Mouse (Mus musculus): Measurements from ENCODE around the gene Flcn. TPM values are rescaled to one million over a fixed set of nuclear protein-coding genes. Genes with fewer than 3 reads are reported as not detected.

Gene Flcn
- polyA plus RNA-seq, 1 experiment from 2014 or later = 51.2 TPM

DNA sequence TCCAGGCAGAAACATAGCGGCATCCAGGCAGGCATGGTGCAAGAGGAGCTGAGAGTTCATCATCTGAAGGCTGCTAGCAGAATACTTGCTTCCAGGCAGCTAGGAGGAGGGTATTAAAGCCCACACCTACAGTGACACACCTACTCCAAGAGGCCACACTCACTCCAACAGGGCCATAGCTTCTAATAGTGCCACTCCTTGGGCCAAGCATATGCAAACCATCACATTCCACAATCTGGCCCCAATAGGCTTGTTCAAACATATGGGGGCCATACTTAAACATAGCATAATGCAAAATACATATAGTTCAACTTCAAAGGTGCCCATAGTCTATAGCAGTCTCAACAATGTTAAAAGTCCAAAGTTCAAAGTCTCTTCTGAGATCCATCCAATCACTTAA lies 20.5 kb downstream of the Flcn start:
- no peak overlapping the region for H3K9ac ChIP-seq (replicated peaks; ENCODE audit: low read depth, low read length)
- no peak overlapping the region for H3K27ac ChIP-seq (ENCODE audit: low read length)
- ATAC-seq = no peak
- peaks cover 6% of the 10 kb centered on the region; the same call in 1 of the 2 replicates for H3K4me1 ChIP-seq (replicated peaks; ENCODE audit: control insufficient read depth, insufficient read depth, low read length)
- WGBS = 96% methylated on average over 1 of the region's 1 CpGs
- no peak overlapping the region for H3K4me2 ChIP-seq (ENCODE audit: low read length)
- no peaks in the 10 kb centered on the region for H3K9me3 ChIP-seq (ENCODE audit: control insufficient read depth, low read length)
- H3K36me3 ChIP-seq (ENCODE audit: control insufficient read depth, insufficient read depth) = peaks cover 21% of the 10 kb centered on the region
- no peak overlapping the region for H3K4me3 ChIP-seq (replicated peaks; ENCODE audit: low read length)
- H3K27me3 ChIP-seq (replicated peaks; ENCODE audit: control insufficient read depth, insufficient read depth, low read length) = no peaks in the 10 kb centered on the region

GRCm38 (mm10) chr11:59787199-59787781 lies 22.5 kb downstream of the Flcn start, which contains the start of gene Pld6:
Gene Pld6, minus strand, starts transcription at chr11:59787645.
- H3K9ac ChIP-seq (replicated peaks; ENCODE audit: low read depth, low read length) = peak within 1 kb of the TSS; percentile 28
- under 1% methylated on average over 51 of the region's 51 CpGs for WGBS
- ATAC-seq = peak; percentile 82
- H3K4me3 ChIP-seq (replicated peaks; ENCODE audit: low read length) = peak within 1 kb of the TSS; percentile 43
- H3K36me3 ChIP-seq (ENCODE audit: control insufficient read depth, insufficient read depth) = peaks cover 8% of the 10 kb centered on the region
- H3K27ac ChIP-seq (ENCODE audit: low read length) = no peak within 1 kb of the TSS
- peaks cover 6% of the 10 kb centered on the region; the same call in 1 of the 2 replicates for H3K4me1 ChIP-seq (replicated peaks; ENCODE audit: control insufficient read depth, insufficient read depth, low read length)
- no peaks in the 10 kb centered on the region for H3K27me3 ChIP-seq (replicated peaks; ENCODE audit: control insufficient read depth, insufficient read depth, low read length)
- H3K9me3 ChIP-seq (ENCODE audit: control insufficient read depth, low read length) = no peaks in the 10 kb centered on the region
- peak within 1 kb of the TSS; percentile 52 for H3K4me2 ChIP-seq (ENCODE audit: low read length)

- ATAC-seq = peak; percentile 11; the same call in 1 of the 2 replicates
- Histone ChIP-seq H3K4me3 (replicated peaks; ENCODE audit: low read length) (peak overlapping the region; percentile 43), H3K9me3 (ENCODE audit: control insufficient read depth, low read length) (no peaks in the 10 kb centered on the region), H3K27me3 (replicated peaks; ENCODE audit: control insufficient read depth, insufficient read depth, low read length) (no peaks in the 10 kb centered on the region), H3K27ac (ENCODE audit: low read length) (no peak overlapping the region), H3K4me1 (replicated peaks; ENCODE audit: control insufficient read depth, insufficient read depth, low read length) (peaks cover 6% of the 10 kb centered on the region; the same call in 1 of the 2 replicates), H3K9ac (replicated peaks; ENCODE audit: low read depth, low read length) (peak overlapping the region; percentile 28), H3K36me3 (ENCODE audit: control insufficient read depth, insufficient read depth) (peaks cover 1% of the 10 kb centered on the region; the same call in 1 of the 2 replicates), H3K4me2 (ENCODE audit: low read length) (peak overlapping the region; percentile 52)
- WGBS = 55% methylated on average over 15 of the region's 15 CpGs
These were observed 23.2 kb downstream of the Flcn start for GRCm38 (mm10) chr11:59786444-59787198.

DNA sequence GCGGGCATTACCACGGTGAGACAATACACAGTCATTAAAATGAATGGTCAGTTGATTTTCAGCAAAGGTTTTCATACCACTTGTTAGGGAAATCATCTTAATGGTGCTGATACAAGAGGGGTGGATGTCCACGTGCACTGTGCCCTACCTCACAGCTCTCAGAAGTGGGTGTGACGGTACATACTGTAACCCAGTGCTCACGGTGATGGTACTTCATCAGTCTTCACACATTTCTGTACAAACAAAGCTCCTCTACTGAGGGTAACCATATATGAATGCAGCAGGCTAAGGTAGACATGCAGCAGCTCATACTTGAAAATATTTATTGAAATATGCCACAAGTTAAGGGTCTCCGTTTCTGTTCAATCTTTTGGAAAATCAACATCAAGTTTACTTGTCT lies 26.2 kb downstream of the Flcn start:
- Histone ChIP-seq H3K4me3 (replicated peaks; ENCODE audit: low read length) (no peak overlapping the region), H3K9ac (replicated peaks; ENCODE audit: low read depth, low read length) (no peak overlapping the region), H3K27me3 (replicated peaks; ENCODE audit: control insufficient read depth, insufficient read depth, low read length) (no peaks in the 10 kb centered on the region), H3K9me3 (ENCODE audit: control insufficient read depth, low read length) (no peaks in the 10 kb centered on the region), H3K4me1 (replicated peaks; ENCODE audit: control insufficient read depth, insufficient read depth, low read length) (peaks cover 6% of the 10 kb centered on the region; the same call in 1 of the 2 replicates), H3K27ac (ENCODE audit: low read length) (no peak overlapping the region), H3K4me2 (ENCODE audit: low read length) (no peak overlapping the region), H3K36me3 (ENCODE audit: control insufficient read depth, insufficient read depth) (peaks cover 5% of the 10 kb centered on the region; the same call in 1 of the 2 replicates)
- WGBS = 89% methylated on average over 6 of the region's 6 CpGs
- no peak for ATAC-seq

GRCm38 (mm10) chr11:59782091-59782590 lies 27.7 kb downstream of the Flcn start:
- H3K4me1 ChIP-seq (replicated peaks; ENCODE audit: control insufficient read depth, insufficient read depth, low read length) = peaks cover 3% of the 10 kb centered on the region; the same call in 1 of the 2 replicates

DNA sequence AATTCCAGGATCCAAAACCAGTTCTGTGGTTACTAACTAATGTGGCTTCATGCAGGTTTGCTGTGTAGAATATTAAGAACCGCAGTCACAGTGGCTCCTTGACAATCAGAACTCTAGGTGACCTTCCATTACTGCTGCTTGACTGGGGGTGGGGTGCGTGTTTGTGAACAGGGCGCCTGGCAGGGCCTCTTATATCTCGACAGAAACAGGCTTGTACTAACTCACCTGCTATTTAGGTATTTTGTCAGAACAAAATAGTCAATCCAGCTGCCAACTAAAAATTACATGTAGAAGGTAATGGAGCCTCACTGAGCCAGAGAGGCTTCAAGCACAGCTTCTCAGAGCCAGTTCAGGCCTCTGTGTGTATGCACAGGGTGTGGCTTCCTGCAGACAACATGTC lies 29.6 kb downstream of the Flcn start:
- 93% methylated on average over 4 of the region's 4 CpGs for WGBS
- ATAC-seq = no peak
- no peaks in the 10 kb centered on the region for H3K9me3 ChIP-seq (ENCODE audit: control insufficient read depth, low read length)
- peaks cover 24% of the 10 kb centered on the region for H3K36me3 ChIP-seq (ENCODE audit: control insufficient read depth, insufficient read depth)
- no peaks in the 10 kb centered on the region for H3K27me3 ChIP-seq (replicated peaks; ENCODE audit: control insufficient read depth, insufficient read depth, low read length)
- H3K27ac ChIP-seq (ENCODE audit: low read length) = no peak overlapping the region
- H3K4me2 ChIP-seq (ENCODE audit: low read length) = no peak overlapping the region
- H3K4me1 ChIP-seq (replicated peaks; ENCODE audit: control insufficient read depth, insufficient read depth, low read length) = no peaks in the 10 kb centered on the region
- no peak overlapping the region for H3K9ac ChIP-seq (replicated peaks; ENCODE audit: low read depth, low read length)
- H3K4me3 ChIP-seq (replicated peaks; ENCODE audit: low read length) = no peak overlapping the region

More at GRCm38 (mm10) chr11:59782091-59782590, 27.7 kb downstream of the Flcn start:
- H3K9me3 ChIP-seq (ENCODE audit: control insufficient read depth, low read length) = no peaks in the 10 kb centered on the region
- no peak for ATAC-seq
- no peak overlapping the region for H3K4me2 ChIP-seq (ENCODE audit: low read length)
- peaks cover 12% of the 10 kb centered on the region; the same call in 1 of the 2 replicates for H3K36me3 ChIP-seq (ENCODE audit: control insufficient read depth, insufficient read depth)
- WGBS = 68% methylated on average over 7 of the region's 7 CpGs
- H3K9ac ChIP-seq (replicated peaks; ENCODE audit: low read depth, low read length) = no peak overlapping the region
- H3K4me3 ChIP-seq (replicated peaks; ENCODE audit: low read length) = no peak overlapping the region
- H3K27ac ChIP-seq (ENCODE audit: low read length) = no peak overlapping the region
- no peaks in the 10 kb centered on the region for H3K27me3 ChIP-seq (replicated peaks; ENCODE audit: control insufficient read depth, insufficient read depth, low read length)

DNA sequence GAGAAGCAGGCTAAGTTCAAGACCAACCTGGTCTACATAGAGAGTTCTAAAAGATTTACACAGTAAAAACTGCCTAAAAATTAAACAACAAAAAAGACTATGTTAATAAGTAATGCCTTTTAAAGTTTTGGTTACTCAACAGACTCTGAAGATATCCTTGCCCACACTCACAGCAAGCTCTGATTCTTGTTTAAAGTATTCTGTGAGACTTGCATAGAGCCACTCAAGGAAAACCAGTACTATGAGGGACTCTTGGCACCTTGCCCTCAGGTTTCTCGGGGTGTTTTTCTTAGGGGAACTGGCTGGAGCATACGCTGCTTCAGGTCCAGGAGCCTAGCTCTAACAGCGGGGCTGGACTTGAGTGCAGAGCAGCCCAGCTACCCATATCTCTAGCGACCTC lies 30.4 kb downstream of the Flcn start:
- no peak overlapping the region for H3K4me3 ChIP-seq (replicated peaks; ENCODE audit: low read length)
- no peak overlapping the region for H3K4me2 ChIP-seq (ENCODE audit: low read length)
- WGBS = 90% methylated on average over 4 of the region's 4 CpGs
- no peaks in the 10 kb centered on the region for H3K9me3 ChIP-seq (ENCODE audit: control insufficient read depth, low read length)
- no peak for ATAC-seq
- H3K36me3 ChIP-seq (ENCODE audit: control insufficient read depth, insufficient read depth) = peaks cover 27% of the 10 kb centered on the region
- no peaks in the 10 kb centered on the region for H3K4me1 ChIP-seq (replicated peaks; ENCODE audit: control insufficient read depth, insufficient read depth, low read length)
- no peak overlapping the region for H3K27ac ChIP-seq (ENCODE audit: low read length)
- no peaks in the 10 kb centered on the region for H3K27me3 ChIP-seq (replicated peaks; ENCODE audit: control insufficient read depth, insufficient read depth, low read length)
- no peak overlapping the region for H3K9ac ChIP-seq (replicated peaks; ENCODE audit: low read depth, low read length)

DNA sequence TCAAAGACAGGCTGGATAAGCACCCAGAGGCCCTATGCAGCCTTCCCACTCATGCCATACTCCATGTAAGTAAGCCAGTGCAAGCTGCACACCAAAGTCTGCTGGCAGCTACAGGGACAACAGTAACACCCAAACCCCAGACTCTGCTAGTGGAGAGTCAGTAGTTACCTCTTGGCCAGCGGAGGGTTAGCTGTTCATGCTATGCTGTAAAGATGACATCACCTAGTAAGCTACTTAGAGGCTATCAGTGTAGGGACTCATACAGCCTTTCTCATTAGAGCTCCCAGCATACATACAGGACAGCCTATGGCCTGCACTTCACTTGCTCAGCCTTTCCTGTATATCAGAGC lies 31.0 kb downstream of the Flcn start:
- WGBS = 74% methylated on average over 1 of the region's 1 CpGs

DNA sequence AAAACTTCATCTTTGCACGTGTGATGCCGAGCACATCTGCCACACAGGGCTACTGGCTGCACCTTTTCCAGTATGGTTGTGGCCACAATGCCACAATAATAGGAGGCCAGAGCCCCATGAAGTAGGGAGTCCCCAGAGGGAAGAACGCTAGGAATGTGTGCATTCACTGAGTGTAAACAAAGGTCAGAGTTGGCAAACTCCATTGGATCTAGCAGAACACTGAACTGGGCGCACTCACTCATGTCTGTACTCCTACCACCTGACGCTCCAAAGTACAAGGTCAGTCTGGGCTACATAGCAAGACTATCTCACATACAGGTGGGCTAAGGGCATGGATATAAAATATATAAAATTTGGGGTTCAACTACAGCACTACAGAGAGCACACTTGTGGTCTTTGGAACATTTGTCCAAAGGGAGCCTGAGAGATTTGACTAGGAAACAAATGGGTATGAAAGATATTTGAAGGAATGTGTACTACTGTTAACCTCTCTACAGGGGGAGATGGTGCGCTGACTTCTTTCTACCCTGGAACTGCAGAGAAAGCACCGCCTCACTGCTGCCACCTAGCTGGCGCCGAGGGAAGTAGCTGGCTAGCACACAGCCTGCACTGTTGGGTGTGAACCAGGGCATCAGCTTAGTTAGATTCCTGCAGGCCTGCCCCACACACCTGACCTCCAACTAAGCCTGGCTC lies 31.5 kb downstream of the Flcn start:
- no peaks in the 10 kb centered on the region for H3K4me1 ChIP-seq (replicated peaks; ENCODE audit: control insufficient read depth, insufficient read depth, low read length)
- no peak overlapping the region for H3K9ac ChIP-seq (replicated peaks; ENCODE audit: low read depth, low read length)
- peak; percentile 45; the same call in 1 of the 2 replicates for ATAC-seq
- no peaks in the 10 kb centered on the region for H3K27me3 ChIP-seq (replicated peaks; ENCODE audit: control insufficient read depth, insufficient read depth, low read length)
- no peaks in the 10 kb centered on the region for H3K9me3 ChIP-seq (ENCODE audit: control insufficient read depth, low read length)
- H3K36me3 ChIP-seq (ENCODE audit: control insufficient read depth, insufficient read depth) = peaks cover 34% of the 10 kb centered on the region
- H3K4me2 ChIP-seq (ENCODE audit: low read length) = no peak overlapping the region
- 54% methylated on average over 9 of the region's 9 CpGs for WGBS
- H3K4me3 ChIP-seq (replicated peaks; ENCODE audit: low read length) = no peak overlapping the region
- H3K27ac ChIP-seq (ENCODE audit: low read length) = no peak overlapping the region

More for the DNA sequence above, 31.0 kb downstream of the Flcn start:
- ATAC-seq = no peak
- no peak overlapping the region for H3K9ac ChIP-seq (replicated peaks; ENCODE audit: low read depth, low read length)
- no peaks in the 10 kb centered on the region for H3K9me3 ChIP-seq (ENCODE audit: control insufficient read depth, low read length)
- peaks cover 32% of the 10 kb centered on the region for H3K36me3 ChIP-seq (ENCODE audit: control insufficient read depth, insufficient read depth)
- H3K27ac ChIP-seq (ENCODE audit: low read length) = no peak overlapping the region
- H3K4me2 ChIP-seq (ENCODE audit: low read length) = no peak overlapping the region
- no peaks in the 10 kb centered on the region for H3K4me1 ChIP-seq (replicated peaks; ENCODE audit: control insufficient read depth, insufficient read depth, low read length)
- H3K27me3 ChIP-seq (replicated peaks; ENCODE audit: control insufficient read depth, insufficient read depth, low read length) = no peaks in the 10 kb centered on the region
- H3K4me3 ChIP-seq (replicated peaks; ENCODE audit: low read length) = no peak overlapping the region
